Mouse (Mus musculus): Measurements from ENCODE around the gene Zfp872.
A peak's percentile ranks its signal among the peaks of the same experiment; 100 is the strongest.

DNA sequence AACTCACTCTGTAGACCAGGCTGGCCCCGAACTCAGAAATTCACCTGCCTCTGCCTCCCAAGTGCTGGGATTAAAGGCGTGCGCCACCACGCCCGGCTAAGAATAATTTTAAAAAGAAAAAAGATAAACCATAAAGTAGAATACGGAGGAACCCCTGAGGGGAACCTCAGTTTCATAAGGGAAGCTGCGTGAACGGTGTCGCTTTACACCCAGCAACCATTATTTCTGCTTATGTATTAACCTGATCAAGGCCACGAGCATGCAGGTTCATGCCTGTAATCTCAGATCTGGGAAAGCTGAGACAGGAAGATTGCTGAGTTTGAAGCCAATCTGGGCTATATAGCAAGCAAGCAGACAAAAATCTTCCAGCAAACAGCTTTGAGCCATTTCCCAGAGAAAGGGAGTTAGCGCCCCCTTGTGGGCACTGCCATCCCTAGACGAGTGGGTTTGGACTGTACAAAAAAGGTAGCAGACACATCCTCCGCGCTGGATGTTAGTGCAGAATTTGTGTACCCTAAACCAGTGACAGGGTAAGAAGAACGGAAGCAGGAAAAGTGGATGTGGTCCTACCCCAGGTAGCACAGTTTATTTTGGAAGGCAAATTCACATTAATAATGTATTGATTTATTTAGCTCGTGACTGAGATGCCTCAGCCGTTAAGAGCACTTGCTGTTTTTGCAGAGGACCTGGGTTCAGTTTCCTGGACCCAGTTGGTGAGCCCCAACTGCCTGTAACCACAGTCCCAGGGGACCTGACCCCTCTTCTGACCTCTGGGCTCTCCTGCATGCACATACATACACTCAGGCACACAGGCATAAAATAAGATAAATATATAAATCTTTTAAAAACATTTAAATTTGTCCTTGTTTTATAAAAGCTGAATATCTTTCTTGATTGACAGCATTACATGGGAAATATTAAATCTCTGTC lies 44.5 kb upstream of the Zfp872 start:
- TF ChIP-seq CTCF (IDR thresholded peaks at IDR 0.05; ENCODE audit: borderline replicate concordance, insufficient read depth, low read length): peak; percentile 74
- no peak for TF ChIP-seq POLR2A (IDR thresholded peaks at IDR 0.05; ENCODE audit: low read depth, low read length)
